Mouse (Mus musculus) inflammation-experienced regulatory T-cells, adult 6 months (primary cell): ENCODE measurements around the gene Gpr150. TPM values are rescaled to one million over a fixed set of nuclear protein-coding genes. Genes with fewer than 3 reads are reported as not detected.

Experiments used
- ATAC-seq: one replicate; pipeline ENCODE4 v1.8.0; 2017
- polyA plus RNA-seq, 3 experiments: library from polyadenylated mRNA; unstranded; fragments of 100-300 nt; shearing (Covaris generic); gene quantifications; one replicate each; pipeline ENCODE4 v1.2.1; 2017

Gpr150 gene
- not detected for polyA plus RNA-seq

DNA sequence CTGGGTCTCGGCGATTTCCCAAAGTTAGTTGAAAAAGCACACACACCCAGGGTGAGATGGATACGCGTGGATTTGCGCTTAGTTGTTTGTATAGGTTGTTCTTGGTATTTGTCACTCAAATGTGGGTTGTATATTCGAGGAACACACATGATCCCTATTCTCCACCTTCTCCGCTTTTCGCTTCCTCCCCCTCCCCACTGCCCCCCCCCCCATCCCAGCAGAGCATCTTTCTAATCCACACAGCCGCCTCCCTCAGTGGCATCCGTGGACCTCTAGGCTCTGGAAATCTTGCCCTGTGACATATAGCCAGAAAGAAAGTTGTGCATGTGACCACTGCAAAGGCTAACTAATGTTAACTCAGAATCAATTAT is at the start of gene Gpr150:
Gene Gpr150 (minus strand): TSS at position 101 of the 371 bp plus-strand sequence.
- no peak for ATAC-seq

- no peak for ATAC-seq
These were observed 45.2 kb upstream of the Gpr150 start for GRCm38 (mm10) chr13:76101989-76102388.

- ATAC-seq, result peak; percentile 96
These were observed 41.9 kb upstream of the Gpr150 start, which contains the start of the genes Arsk and Ttc37 for GRCm38 (mm10) chr13:76098493-76099303. Gene Arsk, minus strand, starts transcription at chr13:76098660. Gene Ttc37, plus strand, starts transcription at chr13:76098734.

DNA sequence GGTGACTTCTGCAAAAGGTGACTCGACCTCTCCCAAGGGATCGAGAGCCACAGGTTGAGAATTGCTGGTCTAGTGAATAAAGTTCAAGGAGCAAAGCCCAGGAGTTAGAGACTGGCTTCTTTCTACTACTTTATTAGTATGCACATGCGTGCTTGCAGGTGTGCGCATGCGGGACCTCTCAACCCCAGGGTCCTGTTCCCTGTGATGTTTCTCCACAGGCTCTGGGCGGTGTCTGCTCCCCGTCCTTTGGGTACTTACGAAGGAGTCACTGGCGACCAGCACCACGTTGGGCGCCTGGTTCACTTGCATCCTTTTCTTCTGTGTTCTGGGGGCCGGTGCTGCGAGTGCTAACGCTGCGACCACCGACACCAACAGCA is 41.3 kb upstream of the Gpr150 start:
- ATAC-seq, result peak; percentile 41

DNA sequence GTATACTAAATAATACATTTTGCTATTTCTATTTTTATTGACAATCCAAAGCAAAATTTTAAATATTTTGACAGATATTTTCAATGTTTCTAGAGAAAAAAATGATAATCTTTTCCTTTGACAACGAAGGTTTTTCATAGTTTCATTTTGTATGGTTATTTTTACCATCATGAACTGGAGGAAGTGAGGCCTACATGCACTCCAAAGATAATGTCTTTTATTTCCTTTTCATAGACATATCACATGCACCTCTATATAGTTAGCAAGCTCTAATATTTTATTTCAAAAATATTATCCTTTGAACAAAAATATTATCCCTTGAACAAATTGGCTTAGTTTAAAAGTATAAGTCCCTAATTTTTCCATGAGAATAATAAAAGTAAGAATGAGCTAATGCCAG is 17.5 kb upstream of the Gpr150 start:
- no peak for ATAC-seq

- no peak for ATAC-seq
These were observed 7.7 kb upstream of the Gpr150 start for GRCm38 (mm10) chr13:76064363-76064945.

DNA sequence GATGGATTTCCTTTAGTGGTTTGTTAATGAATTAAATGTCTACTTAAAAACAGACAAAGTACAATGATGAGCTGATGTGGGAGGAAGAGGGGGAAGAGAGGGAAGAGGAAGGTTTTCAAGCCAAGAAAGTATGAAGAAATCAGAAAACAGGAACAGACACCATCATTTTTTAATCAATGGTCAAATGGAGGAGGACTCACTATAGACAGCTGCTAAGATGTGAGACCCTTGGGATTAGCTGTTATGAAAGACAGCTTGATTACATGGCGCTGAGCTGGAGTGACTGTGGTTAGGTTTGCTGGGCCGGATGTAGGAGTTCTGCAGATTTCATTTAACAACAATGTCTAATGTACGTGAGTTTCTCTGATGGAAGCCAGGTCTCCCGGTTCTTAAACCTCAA is 6.8 kb upstream of the Gpr150 start:
- ATAC-seq, result no peak

DNA sequence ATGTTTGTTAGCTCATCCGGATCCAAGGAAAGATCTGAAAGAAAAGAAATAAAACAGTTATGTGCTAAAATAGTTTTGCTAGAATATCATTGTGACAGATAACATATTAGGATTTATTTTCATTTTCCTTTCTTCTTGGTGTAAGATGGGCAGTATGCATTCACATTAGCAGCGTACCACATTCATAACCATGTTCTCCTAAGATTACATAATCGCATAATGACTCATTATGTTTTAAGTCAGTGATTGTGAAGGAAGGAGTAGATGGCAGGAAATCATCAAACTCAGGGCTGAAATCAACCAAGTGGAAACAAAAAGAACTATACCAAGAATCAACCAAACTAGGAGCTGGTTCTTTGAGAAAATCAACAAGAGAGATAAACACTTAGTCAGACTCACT is 5.8 kb upstream of the Gpr150 start:
- ATAC-seq, result no peak

- ATAC-seq, result no peak
These were observed 5.3 kb upstream of the Gpr150 start for GRCm38 (mm10) chr13:76062126-76062525.

GRCm38 (mm10) chr13:76059591-76059990 is 2.8 kb upstream of the Gpr150 start:
- ATAC-seq, result no peak

DNA sequence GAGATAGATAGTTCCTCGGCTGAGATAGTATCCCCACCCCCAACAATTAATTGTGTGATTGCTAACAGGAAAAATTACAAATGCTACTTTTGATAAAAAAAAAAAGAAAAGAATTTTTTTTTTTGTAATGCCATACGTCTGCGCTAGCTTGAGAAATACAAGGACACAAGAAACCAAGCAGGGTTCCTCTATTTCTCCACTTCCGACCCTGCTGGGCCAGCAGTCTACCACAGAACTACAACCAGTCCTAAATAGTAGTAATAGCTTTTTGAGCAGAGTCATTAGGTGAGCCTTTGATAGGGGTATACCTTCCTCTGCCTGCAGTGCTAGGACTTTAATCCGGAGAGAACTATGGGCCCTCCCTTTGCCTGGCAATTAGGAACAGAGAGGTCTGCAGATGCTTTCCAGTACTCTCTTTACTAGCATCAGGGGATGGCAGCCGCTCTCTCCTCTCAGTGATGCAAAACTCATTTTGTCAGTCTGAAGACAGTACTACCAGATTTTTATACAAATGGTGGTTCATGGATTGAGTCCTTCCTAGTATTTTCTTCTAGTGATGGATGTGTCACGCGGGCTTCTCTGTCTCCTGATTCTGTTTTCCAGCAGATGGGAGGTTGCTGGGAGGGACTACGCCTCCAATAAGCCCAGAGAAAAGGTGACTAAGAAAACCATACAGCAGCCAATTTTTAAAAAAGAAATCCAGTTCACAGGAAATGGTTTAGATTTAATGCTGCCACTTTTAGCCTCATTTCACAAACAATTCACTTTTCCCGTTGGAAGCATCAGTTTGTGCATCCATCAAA is 672 bp upstream of the Gpr150 start:
- no peak for ATAC-seq

DNA sequence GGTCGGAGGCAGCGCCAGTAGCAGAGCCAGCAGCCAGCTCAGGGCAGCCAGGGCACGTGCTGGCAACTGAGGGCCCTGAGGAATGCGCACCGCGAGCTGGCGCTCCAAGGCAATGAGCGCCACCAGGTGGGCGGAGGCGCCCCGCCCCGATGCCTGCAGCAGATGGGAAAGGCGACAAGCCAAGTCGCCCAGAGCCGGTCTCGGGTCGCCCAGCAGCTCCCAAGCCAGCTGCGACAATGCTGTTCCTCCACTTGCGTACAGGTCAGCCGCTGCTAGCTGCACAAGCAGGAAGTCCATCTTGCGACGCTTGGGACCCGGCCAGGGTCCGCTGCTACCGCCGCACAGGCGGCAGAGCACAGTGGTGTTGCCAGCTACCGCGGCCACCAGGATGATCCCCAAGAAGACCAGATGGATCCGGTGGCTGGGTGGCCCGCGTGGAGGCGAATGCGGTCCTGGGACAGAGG is 503 bp downstream of the Gpr150 start:
- peak; percentile 68 for ATAC-seq

DNA sequence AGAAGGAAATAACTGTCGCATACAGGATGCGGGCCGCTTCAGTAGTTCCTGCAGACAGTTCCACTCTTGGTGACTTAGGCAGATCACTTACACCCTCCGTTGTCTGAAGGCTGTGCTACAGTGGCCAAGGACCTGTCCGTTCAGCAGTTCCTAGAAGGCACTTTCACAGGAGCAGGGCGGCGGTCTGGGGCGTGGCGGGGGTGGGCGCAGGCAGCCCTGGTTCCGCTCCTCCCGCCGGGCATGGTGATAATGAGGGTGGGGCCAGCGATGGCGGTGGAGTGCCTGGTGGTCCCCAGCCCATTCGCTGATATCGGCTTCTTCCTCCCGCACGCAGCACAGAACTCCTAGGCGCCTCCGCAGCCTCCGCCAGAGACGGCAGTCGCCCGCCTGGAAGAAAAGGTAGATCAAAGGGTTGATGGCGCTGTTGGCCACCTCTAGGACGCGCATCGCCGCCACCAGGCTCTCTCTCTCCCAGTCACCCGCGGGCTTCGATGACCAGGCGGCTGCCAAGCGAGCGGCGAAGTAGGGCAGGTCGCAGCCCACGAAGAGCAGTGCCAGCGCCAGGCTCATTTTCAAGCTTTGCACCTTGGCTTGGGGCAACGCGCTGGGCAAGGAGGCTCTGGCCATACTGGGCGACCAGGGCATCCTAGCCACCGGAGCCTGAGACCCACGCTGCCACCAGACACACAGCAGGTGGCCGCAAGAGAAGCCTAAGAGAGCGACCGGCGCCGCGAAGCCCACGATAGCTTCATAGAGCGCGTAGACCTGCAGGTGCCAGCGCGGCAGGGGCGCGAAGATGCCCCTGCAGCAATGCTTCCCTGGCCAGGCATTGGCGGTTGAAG is 1.2 kb downstream of the Gpr150 start:
- peak; percentile 32 for ATAC-seq

DNA sequence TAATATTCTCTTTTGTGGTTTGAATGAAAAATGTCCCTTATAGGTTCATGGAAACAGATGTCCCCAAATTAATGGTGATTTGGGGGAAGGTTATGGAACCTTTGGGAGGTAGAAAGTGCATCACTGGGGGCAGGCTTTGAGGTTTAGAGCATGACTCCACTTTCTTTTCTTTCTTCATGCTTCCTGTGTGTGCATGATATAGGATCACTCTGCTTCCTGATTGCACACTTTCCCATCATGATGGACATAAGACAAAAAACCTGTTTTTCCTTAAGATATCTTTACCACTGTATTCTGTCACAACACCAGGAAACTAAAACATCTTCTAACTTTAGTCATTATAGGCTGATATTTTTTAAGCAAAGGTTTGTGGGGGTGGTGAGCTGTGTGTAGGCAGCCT is 11.8 kb downstream of the Gpr150 start:
- no peak for ATAC-seq

DNA sequence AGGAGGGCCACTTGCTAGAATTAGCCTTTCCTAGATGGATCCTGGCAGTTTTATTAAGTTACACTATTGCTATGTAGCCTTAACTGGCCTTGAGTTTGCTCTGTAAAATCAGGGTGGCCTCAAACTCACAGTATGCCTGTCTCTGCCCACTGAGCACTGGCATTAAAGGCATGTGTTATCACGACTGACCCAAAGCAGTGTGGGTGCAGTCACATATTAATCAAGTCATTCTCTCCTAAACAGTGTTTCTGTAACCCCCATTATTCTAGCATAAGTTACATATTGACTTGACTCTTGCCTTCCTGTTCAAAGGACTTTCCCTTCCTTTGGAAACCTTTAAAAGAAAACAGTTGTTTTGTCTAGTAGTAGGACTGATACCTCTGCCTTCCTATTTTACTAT is 14.3 kb downstream of the Gpr150 start:
- no peak for ATAC-seq

DNA sequence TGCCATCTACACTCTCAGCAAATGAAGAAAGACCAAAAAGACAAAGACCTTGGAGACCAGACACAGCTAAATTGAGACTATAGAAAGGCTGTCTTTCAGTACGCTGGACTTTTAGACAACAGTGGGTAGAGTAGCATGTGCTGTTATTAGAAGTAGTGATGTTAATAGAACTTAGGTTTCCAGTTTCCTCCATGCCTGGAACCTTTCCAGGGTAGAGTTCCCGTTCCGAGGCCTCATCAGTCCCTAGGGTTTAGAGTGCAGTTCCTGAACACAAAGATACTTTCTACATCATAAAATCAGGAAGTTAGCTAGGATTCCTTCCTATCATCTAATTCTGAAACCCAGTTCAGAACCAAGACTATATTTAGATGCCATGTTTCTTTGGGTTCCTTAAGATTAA is 32.2 kb downstream of the Gpr150 start:
- ATAC-seq, result no peak

DNA sequence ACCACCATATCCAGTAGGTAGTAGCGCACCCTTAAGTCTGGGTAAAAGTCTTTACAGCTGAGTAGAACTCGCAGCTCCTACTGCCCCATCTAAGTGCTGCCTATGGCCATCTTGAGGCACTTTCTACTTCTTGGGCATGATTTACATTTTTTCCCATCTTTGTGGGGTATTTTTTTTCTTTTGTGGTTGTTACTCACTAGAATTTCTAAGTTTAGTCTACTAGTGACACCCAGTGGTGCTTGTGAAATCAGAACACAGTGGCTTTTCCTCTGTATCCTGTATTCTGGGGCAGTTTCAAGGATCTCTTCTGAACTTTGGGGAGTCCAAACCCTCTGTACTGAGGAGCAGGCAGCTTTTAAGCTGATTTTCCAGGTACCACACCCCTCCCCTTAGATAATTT is 35.0 kb downstream of the Gpr150 start:
- ATAC-seq, result no peak

DNA sequence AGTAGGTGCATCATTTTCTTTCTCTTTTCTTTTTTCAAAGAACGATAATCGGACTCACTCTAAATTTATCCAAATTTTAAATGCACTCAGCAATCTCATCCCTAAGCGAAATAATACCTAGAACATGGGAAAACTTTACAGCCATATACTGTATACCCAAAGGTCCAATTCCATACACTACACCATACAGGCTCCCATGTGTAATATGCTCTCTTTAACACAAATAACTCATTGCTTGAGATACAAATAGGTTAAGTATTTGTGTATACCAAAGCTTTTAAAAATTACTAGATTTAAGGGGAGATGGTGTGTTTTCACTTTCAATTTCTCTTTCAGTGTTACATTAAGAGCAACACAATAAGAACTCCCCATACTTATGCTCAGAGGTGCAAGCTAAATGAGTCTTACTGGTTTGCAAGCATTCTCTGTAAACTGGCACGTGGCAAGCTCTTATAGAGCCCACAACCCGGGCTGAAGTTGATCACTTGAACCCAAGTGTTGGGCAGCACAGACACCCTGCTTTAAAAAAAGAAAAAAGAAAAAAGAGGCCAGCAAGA is 37.9 kb downstream of the Gpr150 start:
- peak; percentile 36 for ATAC-seq

GRCm38 (mm10) chr13:76017974-76018843 is 38.6 kb downstream of the Gpr150 start, which contains the start of gene Rfesd:
Gene Rfesd, minus strand, starts transcription at chr13:76018719.
- peak; percentile 88 for ATAC-seq

DNA sequence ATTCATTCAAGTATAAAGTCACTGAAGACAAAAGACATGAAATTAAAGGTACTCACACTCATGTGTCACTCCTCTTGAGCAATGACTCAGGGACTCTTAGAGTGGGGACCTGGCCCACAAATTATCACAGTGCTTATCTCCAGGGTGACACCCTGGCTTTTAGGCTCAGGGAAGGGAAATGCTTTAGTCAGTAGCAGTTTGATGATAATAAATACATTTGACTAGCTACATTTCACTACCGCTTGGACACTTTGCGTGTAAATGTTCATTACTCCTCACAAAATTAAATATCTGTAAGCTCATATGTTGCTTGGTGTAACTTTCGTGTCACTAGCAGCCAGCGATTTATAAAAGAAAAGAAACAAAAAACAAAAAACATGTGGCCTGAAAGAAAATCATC is 39.3 kb downstream of the Gpr150 start:
- ATAC-seq, result no peak

DNA sequence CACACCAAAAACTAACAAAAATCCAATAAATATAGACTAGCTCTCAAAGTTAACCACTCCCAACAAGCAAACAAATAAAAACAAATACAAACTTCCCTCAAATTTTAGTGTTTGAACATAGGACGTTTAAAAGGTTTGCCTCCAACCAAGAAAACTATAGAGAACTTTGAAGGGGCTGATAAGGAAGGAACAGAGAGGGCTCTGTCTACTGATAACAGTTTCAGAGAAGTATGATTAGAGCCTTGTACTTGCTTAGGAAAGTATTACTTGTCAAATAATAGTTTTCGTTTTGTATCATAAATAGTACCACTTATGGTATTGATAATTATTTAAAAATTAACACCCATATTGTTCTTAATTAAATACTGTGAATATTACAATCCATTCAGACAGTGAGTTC is 42.3 kb downstream of the Gpr150 start:
- ATAC-seq, result no peak
